Mouse (Mus musculus) ovary, adult 10 weeks (tissue): ENCODE data around the gene Pou2f2. TPM values are rescaled to one million over a fixed set of nuclear protein-coding genes. Genes with fewer than 3 reads are reported as not detected.

Experiments used
- polyA plus RNA-seq: library from polyadenylated mRNA; stranded (reverse); fragments of 350-450 nt; fragmentation: Illumina TruSeq; extraction: RNeasy Lipid Tissue Mini Kit (QIAGEN cat#74804); gene quantifications from one replicate; pipeline ENCODE4 v1.2.3, GENCODE M21; 2014

Gene Pou2f2
- polyA plus RNA-seq: 0.86 TPM

GRCm38 (mm10) chr7:25179606-25180161, at the start of gene Pou2f2:
Gene Pou2f2, minus strand, starts transcription at chr7:25179726.

GRCm38 (mm10) chr7:25221102-25221883, 41.8 kb upstream of the Pou2f2 start, which contains the start of gene Zfp526:
Gene Zfp526, plus strand, starts transcription at chr7:25221425.

GRCm38 (mm10) chr7:25220457-25221101, 41.1 kb upstream of the Pou2f2 start, which contains the start of gene Dedd2:
Gene Dedd2, minus strand, starts transcription at chr7:25220615.

GRCm38 (mm10) chr7:25071979-25072715, 107.4 kb downstream of the Pou2f2 start, which contains the start of the genes Grik5 and Zfp574:
Gene Grik5, minus strand, starts transcription at chr7:25072346.
Gene Zfp574, plus strand, starts transcription at chr7:25072567.

Other genes starting within 250 kb of the Pou2f2 start
- gene Gm4881, start 235.2 kb downstream of the Pou2f2 start, polyA plus RNA-seq: not detected
- not detected for gene Rabac1, start 207.0 kb downstream of the Pou2f2 start, polyA plus RNA-seq
- gene Atp1a3, start 173.8 kb downstream of the Pou2f2 start, polyA plus RNA-seq: 0.20 TPM
- gene Grik5, start 107.4 kb downstream of the Pou2f2 start, polyA plus RNA-seq: 1.4 TPM
- gene Zfp574, start 107.2 kb downstream of the Pou2f2 start, polyA plus RNA-seq: 1.2 TPM
- gene Dedd2, start 40.9 kb upstream of the Pou2f2 start, polyA plus RNA-seq: 0.51 TPM
- 1.6 TPM for gene Zfp526, start 41.7 kb upstream of the Pou2f2 start, polyA plus RNA-seq
- 7.6 TPM for gene Gsk3a, start 58.1 kb upstream of the Pou2f2 start, polyA plus RNA-seq
- 1.5 TPM for gene Erf, start 71.0 kb upstream of the Pou2f2 start, polyA plus RNA-seq
- gene Cic, start 88.0 kb upstream of the Pou2f2 start, polyA plus RNA-seq: 22.2 TPM
- gene Pafah1b3, start 118.3 kb upstream of the Pou2f2 start, polyA plus RNA-seq: 1.5 TPM
- not detected for gene Prr19, start 121.7 kb upstream of the Pou2f2 start, polyA plus RNA-seq
- gene Tmem145, start 126.4 kb upstream of the Pou2f2 start, polyA plus RNA-seq: not detected
- 2.5 TPM for gene Megf8, start 137.4 kb upstream of the Pou2f2 start, polyA plus RNA-seq
- gene Cnfn, start 190.0 kb upstream of the Pou2f2 start, polyA plus RNA-seq: not detected
- 1.00 TPM for gene Lipe, start 219.0 kb upstream of the Pou2f2 start, polyA plus RNA-seq
- not detected for gene Cxcl17, start 233.2 kb upstream of the Pou2f2 start, polyA plus RNA-seq